Mouse (Mus musculus): Measurements from ENCODE around the gene Inip.

GRCm38 (mm10) chr4:59739882-59740281 is 61.5 kb downstream of the Inip start:
- TF ChIP-seq CTCF (conservative IDR thresholded peaks at IDR 0.05; ENCODE audit: low read length) (no peak), NANOG (IDR thresholded peaks at IDR 0.05; ENCODE audit: borderline replicate concordance, low read length) (no peak)
